Mouse (Mus musculus): ENCODE results near the gene Fpr2. TPM values are rescaled to one million over a fixed set of nuclear protein-coding genes. Genes with fewer than 3 reads are reported as not detected.

Fpr2 gene
- polyA plus RNA-seq, 1 experiment from 2014 or later = not detected

DNA sequence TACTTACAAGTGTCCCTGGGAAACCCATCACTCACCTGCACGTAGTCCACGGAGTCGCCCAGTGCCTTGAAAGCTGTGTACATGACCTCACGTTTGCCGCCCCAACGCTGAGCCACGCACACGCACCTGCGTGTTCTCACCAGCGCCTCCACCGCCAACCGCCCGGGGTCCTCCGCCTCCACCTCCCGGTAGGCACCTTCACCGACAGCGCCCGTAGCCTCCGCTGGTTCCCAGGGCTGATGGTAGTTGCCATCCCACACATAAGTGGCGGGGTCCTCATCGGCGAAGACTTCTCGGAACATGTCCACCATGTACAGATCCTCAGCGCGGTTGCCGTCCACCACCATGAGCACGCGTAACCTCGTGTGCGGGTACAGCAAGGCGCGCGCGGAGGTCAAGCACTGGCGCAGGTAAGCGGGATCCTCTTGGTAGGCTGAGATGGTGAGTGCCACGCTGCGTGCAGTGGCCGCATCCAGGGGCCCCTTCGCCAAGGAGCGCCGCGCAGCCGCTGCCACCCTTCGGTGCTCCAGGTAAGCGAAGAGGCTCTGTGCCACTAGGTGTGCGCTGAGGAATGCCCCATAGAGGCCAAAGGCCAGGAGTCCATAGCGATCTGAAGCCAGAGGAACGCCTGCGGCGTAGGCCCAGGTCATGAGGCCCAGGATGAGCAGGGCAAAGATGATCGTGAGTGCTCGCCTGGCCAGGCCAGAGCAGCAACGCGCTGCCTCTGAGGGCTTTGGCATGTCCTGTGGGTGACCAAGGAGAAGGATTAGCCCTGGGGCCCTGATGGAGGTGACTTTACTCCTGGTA is 37.5 kb upstream of the Fpr2 start:
- no peaks in the 10 kb centered on the region for H3K36me3 ChIP-seq (ENCODE audit: control insufficient read depth, insufficient read depth, low read length)
- no peaks in the 10 kb centered on the region for H3K27me3 ChIP-seq (replicated peaks; ENCODE audit: control insufficient read depth, insufficient read depth, low read length)
- H3K4me2 ChIP-seq (ENCODE audit: low read length) = peak overlapping the region; percentile 23
- no peak overlapping the region for H3K27ac ChIP-seq (ENCODE audit: low read depth, low read length)
- no peak for DNase-seq (ENCODE audit: low spot score)
- no peak overlapping the region for H3K4me3 ChIP-seq (ENCODE audit: low read depth, low read length)
- H3K4me1 ChIP-seq (ENCODE audit: control insufficient read depth, insufficient read depth, low read length) = no peaks in the 10 kb centered on the region
- ATAC-seq = peak; percentile 30; the same call in 1 of the 2 replicates
- WGBS = 24% methylated on average over 55 of the region's 55 CpGs
- no peaks in the 10 kb centered on the region for H3K9me3 ChIP-seq (replicated peaks; ENCODE audit: control insufficient read depth, low read length)
- H3K9ac ChIP-seq (ENCODE audit: low read length) = no peak overlapping the region

DNA sequence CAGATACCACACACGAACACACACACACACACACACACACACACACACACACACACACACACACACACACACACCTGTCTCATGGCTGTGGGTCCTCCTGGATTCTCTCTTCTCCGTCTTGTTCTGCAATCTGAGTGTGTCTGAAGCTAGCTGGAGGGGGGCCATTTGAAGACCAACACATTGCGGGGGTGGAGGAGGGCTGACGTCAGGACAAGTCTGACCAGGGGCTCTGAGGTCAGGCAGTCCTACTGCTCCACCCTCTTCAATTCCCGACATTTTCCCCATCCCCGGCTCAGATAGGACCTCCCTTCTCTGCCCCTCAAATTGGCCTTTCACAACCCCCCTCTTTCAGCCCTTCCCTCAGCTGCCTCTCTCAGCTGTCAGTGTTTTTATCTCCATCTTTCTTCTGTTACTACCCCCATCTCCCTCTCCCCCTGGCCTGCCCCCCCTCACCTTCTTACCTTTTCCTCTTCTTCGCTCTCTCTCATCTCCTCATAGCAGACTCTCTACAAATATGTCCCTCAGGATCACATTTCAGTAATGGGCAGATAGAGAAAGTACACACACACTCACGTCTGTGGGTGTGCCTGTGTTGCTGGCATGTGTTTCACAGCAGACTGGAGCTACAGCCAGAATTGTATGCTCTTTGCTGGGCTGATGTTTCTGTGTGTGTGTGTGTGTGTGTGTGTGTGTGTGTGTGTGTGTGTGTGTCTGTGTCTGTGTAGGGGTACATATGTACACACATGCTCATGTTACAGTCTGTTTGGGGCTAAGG is 32.4 kb upstream of the Fpr2 start, which contains the start of gene Has1:
Gene Has1, minus strand, starts transcription at position 142 of the 775 bp plus-strand sequence.
- H3K4me1 ChIP-seq (ENCODE audit: control insufficient read depth, insufficient read depth, low read length) = no peaks in the 10 kb centered on the region
- H3K4me2 ChIP-seq (ENCODE audit: low read length) = no peak within 1 kb of the TSS
- no peak within 1 kb of the TSS for H3K4me3 ChIP-seq (ENCODE audit: low read depth, low read length)
- no peak for ATAC-seq
- no peak for DNase-seq (ENCODE audit: low spot score)
- H3K9me3 ChIP-seq (replicated peaks; ENCODE audit: control insufficient read depth, low read length) = no peaks in the 10 kb centered on the region
- WGBS = 71% methylated on average over 8 of the region's 8 CpGs
- no peaks in the 10 kb centered on the region for H3K36me3 ChIP-seq (ENCODE audit: control insufficient read depth, insufficient read depth, low read length)
- no peak within 1 kb of the TSS for H3K9ac ChIP-seq (ENCODE audit: low read length)
- no peak within 1 kb of the TSS for H3K27ac ChIP-seq (ENCODE audit: low read depth, low read length)
- no peaks in the 10 kb centered on the region for H3K27me3 ChIP-seq (replicated peaks; ENCODE audit: control insufficient read depth, insufficient read depth, low read length)

DNA sequence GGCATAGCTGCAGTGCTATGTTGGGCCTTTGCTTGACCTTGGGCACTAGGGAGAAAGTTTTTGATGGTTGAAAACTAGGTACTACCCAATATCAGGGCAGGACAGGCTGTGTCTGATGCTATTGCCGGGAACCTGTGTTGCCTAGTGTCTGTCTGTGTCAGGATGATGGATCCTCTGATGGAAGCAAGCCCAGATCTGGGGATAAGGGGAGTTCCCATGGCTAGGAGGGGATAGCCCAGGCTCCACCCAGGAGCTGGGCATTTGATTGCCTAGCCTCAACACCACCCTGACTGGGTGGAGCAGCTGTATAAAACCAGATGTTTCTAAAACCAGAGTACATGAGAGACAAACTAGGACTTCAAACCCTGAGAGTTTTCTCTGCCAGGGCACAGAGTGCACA is 31.0 kb upstream of the Fpr2 start:
- 86% methylated on average over 1 of the region's 1 CpGs for WGBS
- H3K4me3 ChIP-seq (ENCODE audit: low read depth, low read length) = no peak overlapping the region
- H3K4me1 ChIP-seq (ENCODE audit: control insufficient read depth, insufficient read depth, low read length) = no peaks in the 10 kb centered on the region
- H3K27me3 ChIP-seq (replicated peaks; ENCODE audit: control insufficient read depth, insufficient read depth, low read length) = no peaks in the 10 kb centered on the region
- H3K36me3 ChIP-seq (ENCODE audit: control insufficient read depth, insufficient read depth, low read length) = no peaks in the 10 kb centered on the region
- no peak overlapping the region for H3K27ac ChIP-seq (ENCODE audit: low read depth, low read length)
- no peak overlapping the region for H3K4me2 ChIP-seq (ENCODE audit: low read length)
- H3K9me3 ChIP-seq (replicated peaks; ENCODE audit: control insufficient read depth, low read length) = no peaks in the 10 kb centered on the region
- DNase-seq (ENCODE audit: low spot score) (no peak), ATAC-seq (no peak)
- H3K9ac ChIP-seq (ENCODE audit: low read length) = no peak overlapping the region

DNA sequence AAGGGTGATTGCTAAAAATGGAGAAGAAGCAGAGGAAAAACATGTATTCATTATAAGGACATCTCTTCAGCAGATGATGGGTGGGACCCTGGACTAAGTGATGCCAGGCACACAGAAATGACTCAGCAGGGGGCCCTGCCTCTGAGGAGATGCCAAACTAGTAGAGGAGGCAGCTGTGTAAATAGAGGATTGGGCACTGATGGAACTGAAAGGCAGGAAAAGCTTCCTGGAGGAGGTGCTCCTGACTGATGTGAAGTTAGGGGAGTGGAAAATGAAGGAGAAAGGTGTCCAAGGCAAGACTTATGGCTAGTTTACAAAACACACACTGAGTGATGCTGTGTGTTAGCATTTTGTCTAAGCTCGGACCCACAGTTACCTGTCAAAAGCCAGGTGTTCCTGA is 30.2 kb upstream of the Fpr2 start:
- H3K4me2 ChIP-seq (ENCODE audit: low read length) = no peak overlapping the region
- no peak overlapping the region for H3K27ac ChIP-seq (ENCODE audit: low read depth, low read length)
- no peaks in the 10 kb centered on the region for H3K27me3 ChIP-seq (replicated peaks; ENCODE audit: control insufficient read depth, insufficient read depth, low read length)
- H3K9me3 ChIP-seq (replicated peaks; ENCODE audit: control insufficient read depth, low read length) = no peaks in the 10 kb centered on the region
- no peaks in the 10 kb centered on the region for H3K4me1 ChIP-seq (ENCODE audit: control insufficient read depth, insufficient read depth, low read length)
- H3K9ac ChIP-seq (ENCODE audit: low read length) = no peak overlapping the region
- H3K4me3 ChIP-seq (ENCODE audit: low read depth, low read length) = no peak overlapping the region
- no peak for ATAC-seq
- H3K36me3 ChIP-seq (ENCODE audit: control insufficient read depth, insufficient read depth, low read length) = no peaks in the 10 kb centered on the region
- 92% methylated on average over 1 of the region's 1 CpGs for WGBS
- DNase-seq (ENCODE audit: low spot score) = no peak

DNA sequence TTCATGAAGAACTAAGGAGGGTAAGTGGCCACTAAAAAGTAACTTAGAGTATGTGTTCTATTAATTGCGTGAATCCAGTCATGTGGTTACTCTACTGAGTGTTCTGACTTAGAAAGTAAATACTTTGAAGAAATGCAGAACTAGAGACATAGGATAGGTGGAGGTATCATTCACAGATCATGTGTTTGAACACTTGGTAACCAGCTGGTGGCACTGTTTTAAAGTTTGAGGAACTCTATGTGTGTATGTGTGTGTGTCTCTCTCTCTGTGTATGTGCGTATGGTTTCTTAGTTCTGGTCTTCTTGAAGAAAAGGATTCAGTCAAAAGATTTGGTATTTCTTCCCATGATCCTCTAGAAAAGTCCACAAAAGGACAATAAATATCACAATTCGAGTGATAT is 27.5 kb upstream of the Fpr2 start:
- H3K27ac ChIP-seq (ENCODE audit: low read depth, low read length) = no peak overlapping the region
- DNase-seq (ENCODE audit: low spot score) (no peak), ATAC-seq (no peak)
- no peaks in the 10 kb centered on the region for H3K36me3 ChIP-seq (ENCODE audit: control insufficient read depth, insufficient read depth, low read length)
- WGBS = 89% methylated on average over 3 of the region's 3 CpGs
- no peak overlapping the region for H3K4me2 ChIP-seq (ENCODE audit: low read length)
- no peak overlapping the region for H3K9ac ChIP-seq (ENCODE audit: low read length)
- H3K4me1 ChIP-seq (ENCODE audit: control insufficient read depth, insufficient read depth, low read length) = no peaks in the 10 kb centered on the region
- no peaks in the 10 kb centered on the region for H3K9me3 ChIP-seq (replicated peaks; ENCODE audit: control insufficient read depth, low read length)
- no peaks in the 10 kb centered on the region for H3K27me3 ChIP-seq (replicated peaks; ENCODE audit: control insufficient read depth, insufficient read depth, low read length)
- no peak overlapping the region for H3K4me3 ChIP-seq (ENCODE audit: low read depth, low read length)

DNA sequence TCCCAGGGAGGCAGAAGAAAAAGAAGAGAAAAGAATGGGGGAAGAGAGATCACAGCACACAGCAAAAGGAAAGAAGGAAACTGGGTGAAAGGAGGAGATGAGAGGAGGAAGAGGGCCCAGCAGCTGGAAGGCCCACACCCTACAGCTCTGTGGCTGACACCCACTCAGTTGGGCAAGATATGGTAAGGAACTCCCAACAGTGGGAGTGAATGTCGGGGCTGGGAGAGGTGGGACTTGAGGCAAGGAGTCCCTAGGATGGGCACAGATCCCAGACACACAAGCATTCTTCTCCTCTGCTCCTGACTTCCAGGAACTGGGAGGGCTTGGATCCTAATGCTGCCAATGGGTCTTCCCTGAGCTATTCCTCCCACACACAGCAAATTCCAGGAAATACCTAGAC is 25.3 kb upstream of the Fpr2 start:
- Histone ChIP-seq H3K27me3 (replicated peaks; ENCODE audit: control insufficient read depth, insufficient read depth, low read length) (no peaks in the 10 kb centered on the region), H3K4me1 (ENCODE audit: control insufficient read depth, insufficient read depth, low read length) (no peaks in the 10 kb centered on the region), H3K36me3 (ENCODE audit: control insufficient read depth, insufficient read depth, low read length) (no peaks in the 10 kb centered on the region), H3K9ac (ENCODE audit: low read length) (no peak overlapping the region), H3K4me3 (ENCODE audit: low read depth, low read length) (no peak overlapping the region), H3K9me3 (replicated peaks; ENCODE audit: control insufficient read depth, low read length) (no peaks in the 10 kb centered on the region), H3K4me2 (ENCODE audit: low read length) (no peak overlapping the region), H3K27ac (ENCODE audit: low read depth, low read length) (no peak overlapping the region)
- 45% methylated on average over 1 of the region's 1 CpGs for WGBS
- no peak for DNase-seq (ENCODE audit: low spot score)
- ATAC-seq = no peak

DNA sequence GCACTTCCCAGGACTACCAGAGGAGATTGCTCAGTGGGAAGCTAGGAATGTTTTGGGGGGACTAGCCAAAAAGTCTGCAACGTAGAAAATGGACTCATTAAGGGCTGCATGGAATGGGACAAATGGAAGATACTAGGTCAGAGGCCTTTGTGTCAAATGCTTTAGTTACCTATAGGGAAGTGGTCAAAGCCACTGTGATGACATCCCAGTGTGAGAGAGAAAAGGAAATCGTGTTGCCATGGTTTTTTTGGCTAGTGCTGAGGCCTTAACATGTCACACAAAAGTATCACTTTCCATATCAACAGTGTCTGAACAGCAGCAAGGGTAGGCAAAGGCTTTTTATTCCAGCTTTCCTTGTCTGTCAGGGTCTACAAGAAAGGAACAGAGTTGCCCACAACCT is 22.5 kb upstream of the Fpr2 start:
- no peak overlapping the region for H3K9ac ChIP-seq (ENCODE audit: low read length)

DNA sequence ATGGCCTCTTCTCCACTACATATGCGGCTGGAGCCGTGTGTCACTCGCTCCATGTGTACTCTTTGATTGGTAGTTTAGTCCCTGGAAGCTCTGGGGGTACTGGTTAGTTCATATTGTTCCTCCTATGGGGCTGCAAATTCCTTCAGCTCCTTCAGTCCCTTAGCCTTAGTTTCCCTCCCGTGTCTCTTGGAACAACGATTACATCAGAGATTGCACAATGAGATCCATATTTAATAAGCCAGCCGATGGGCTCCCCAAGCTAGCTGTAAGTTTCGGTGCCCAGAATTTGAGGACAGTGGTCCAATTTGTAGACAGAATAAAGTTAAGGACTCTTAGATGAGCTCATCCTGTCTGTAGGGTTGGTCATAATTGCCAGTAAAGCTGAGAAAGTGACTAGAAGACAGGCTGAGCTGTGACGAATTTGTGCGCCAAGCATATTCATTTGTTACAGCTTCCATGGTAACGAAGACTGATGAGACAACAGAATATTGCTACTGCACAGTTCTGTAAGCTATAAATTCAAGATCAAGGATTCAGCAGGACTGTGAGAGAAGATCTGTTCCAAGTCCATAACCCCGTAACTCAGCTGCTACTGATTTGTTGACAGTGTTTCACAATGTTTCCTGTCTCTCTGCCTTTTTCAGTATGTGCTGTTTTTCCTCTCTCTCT is 20.7 kb upstream of the Fpr2 start:
- H3K27ac ChIP-seq (ENCODE audit: low read depth, low read length) = no peak overlapping the region
- WGBS = 91% methylated on average over 11 of the region's 11 CpGs
- H3K4me3 ChIP-seq (ENCODE audit: low read depth, low read length) = no peak overlapping the region
- ATAC-seq (no peak), DNase-seq (ENCODE audit: low spot score) (no peak)
- no peak overlapping the region for H3K4me2 ChIP-seq (ENCODE audit: low read length)
- H3K9ac ChIP-seq (ENCODE audit: low read length) = no peak overlapping the region
- no peaks in the 10 kb centered on the region for H3K9me3 ChIP-seq (replicated peaks; ENCODE audit: control insufficient read depth, low read length)
- no peaks in the 10 kb centered on the region for H3K27me3 ChIP-seq (replicated peaks; ENCODE audit: control insufficient read depth, insufficient read depth, low read length)
- H3K36me3 ChIP-seq (ENCODE audit: control insufficient read depth, insufficient read depth, low read length) = no peaks in the 10 kb centered on the region
- H3K4me1 ChIP-seq (ENCODE audit: control insufficient read depth, insufficient read depth, low read length) = no peaks in the 10 kb centered on the region

More for the DNA sequence above, 22.5 kb upstream of the Fpr2 start:
- Histone ChIP-seq H3K4me3 (ENCODE audit: low read depth, low read length) (no peak overlapping the region), H3K4me1 (ENCODE audit: control insufficient read depth, insufficient read depth, low read length) (no peaks in the 10 kb centered on the region), H3K27ac (ENCODE audit: low read depth, low read length) (no peak overlapping the region), H3K36me3 (ENCODE audit: control insufficient read depth, insufficient read depth, low read length) (no peaks in the 10 kb centered on the region), H3K27me3 (replicated peaks; ENCODE audit: control insufficient read depth, insufficient read depth, low read length) (no peaks in the 10 kb centered on the region), H3K4me2 (ENCODE audit: low read length) (no peak overlapping the region), H3K9me3 (replicated peaks; ENCODE audit: control insufficient read depth, low read length) (no peaks in the 10 kb centered on the region)
- ATAC-seq = no peak
- 53% methylated on average over 2 of the region's 2 CpGs for WGBS
- DNase-seq (ENCODE audit: low spot score) = no peak
